Mouse (Mus musculus) cerebellum, adult 2 months (tissue): ENCODE results near the gene Gm5460. TPM values are rescaled to one million over a fixed set of nuclear protein-coding genes. Genes with fewer than 3 reads are reported as not detected.

Source experiments
- DNase-seq, 2 experiments: peaks; one replicate each; pipeline ENCODE4 v3.0.0; 2021
- H3K27ac ChIP-seq: fragments of 200-500 bp; 2 replicates; pipeline ENCODE4 v1.5.1; 2012; ENCODE audit warnings: low read length, control low read depth, inconsistent platforms; ENCODE audit not compliant: insufficient read depth
- H3K27me3 ChIP-seq: fragments of 200-500 bp; 2 replicates; pipeline ENCODE4 v1.6.1; 2012; ENCODE audit warnings: inconsistent platforms, mild to moderate bottlenecking, low read length, moderate library complexity; ENCODE audit not compliant: control insufficient read depth, insufficient read depth
- H3K4me1 ChIP-seq: fragments of 200-500 bp; 2 replicates; pipeline ENCODE4 v1.6.1; 2011; ENCODE audit warnings: low read length; ENCODE audit not compliant: control insufficient read depth, insufficient read depth
- H3K4me3 ChIP-seq: fragments of 200-500 bp; replicated peaks from 2 replicates; pipeline ENCODE3; 2011; ENCODE audit warnings: mild to moderate bottlenecking, low read depth, low read length, control low read depth; ENCODE audit not compliant: insufficient read depth
- CTCF ChIP-seq: fragments of 200-500 bp; IDR thresholded peaks from 2 replicates; pipeline ENCODE4 v1.5.1; 2011; ENCODE audit warnings: low read depth, mild to moderate bottlenecking, control low read depth, low read length, moderate library complexity, borderline replicate concordance; ENCODE audit not compliant: insufficient read depth
- POLR2A ChIP-seq: fragments of 200-500 bp; IDR thresholded peaks from 2 replicates; pipeline ENCODE4 v1.6.1; 2011; ENCODE audit warnings: low read length, control low read depth, borderline replicate concordance; ENCODE audit not compliant: insufficient read depth
- WGBS: fragments of 180-500 bp; shearing (Covaris S2); methylation state at CpG from one replicate; pipeline ENCODE4 v1.1.7; 2018; 5-methylcytosine and 5-hydroxymethylcytosine counted together
- polyA plus RNA-seq: library from polyadenylated mRNA; depleted of rRNA; stranded (reverse); fragments of >200 nt; gene quantifications from 2 replicates; pipeline ENCODE4 v1.2.3, GENCODE M21; 2012; rRNA removed

Gene Gm5460
- polyA plus RNA-seq, result not detected in 2 replicates

DNA sequence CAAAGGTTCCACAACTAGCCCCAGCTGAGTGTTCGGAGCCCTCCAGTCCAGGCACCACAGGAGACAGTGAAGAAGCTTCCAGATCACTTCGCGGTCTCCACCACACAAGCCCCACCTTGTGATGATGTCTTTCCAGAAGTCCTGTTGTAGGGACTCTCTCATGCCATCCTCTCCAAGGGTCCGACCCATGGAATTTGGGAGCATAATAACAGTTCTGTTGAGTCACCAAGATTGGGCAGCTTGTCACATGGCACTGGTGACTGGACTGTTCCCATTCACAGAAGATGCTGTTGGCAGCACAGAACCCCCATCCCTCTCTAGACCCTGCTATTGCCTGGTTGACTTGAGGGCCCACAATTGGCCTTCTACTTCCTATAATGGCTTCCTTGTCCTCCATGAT is at the start of gene Gm5460:
TSS of gene Gm5460 (plus strand) at position 378 of the 400 bp plus-strand sequence.
- no peaks in the 10 kb centered on the region for H3K4me1 ChIP-seq
- no peak for TF ChIP-seq CTCF
- TF ChIP-seq POLR2A, result no peak
- no peaks in the 10 kb centered on the region for H3K27me3 ChIP-seq
- DNase-seq, result no peak
- WGBS, result 96% methylated on average over 4 of the region's 4 CpGs
- H3K27ac ChIP-seq, result no peak within 1 kb of the TSS
- no peak within 1 kb of the TSS for H3K4me3 ChIP-seq

DNA sequence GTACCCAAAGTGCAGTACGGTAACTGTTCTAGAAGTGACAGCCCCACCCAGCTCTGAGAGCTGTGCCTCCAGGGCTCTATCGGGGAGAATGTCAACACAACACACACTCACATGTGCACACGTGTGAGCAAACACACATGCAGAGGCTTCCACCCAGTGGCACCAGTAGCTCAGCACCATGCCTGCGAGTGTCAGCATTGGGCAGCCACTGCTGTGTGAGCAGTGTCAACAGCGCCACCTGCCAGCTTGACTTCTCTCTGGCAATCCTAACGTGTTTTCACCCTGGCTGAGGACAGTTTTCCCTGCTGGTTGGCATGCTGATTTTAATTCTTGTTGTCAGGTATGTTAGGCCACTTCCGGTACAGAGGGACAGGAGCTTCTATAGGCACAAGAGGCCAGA is 43.9 kb upstream of the Gm5460 start:
- no peak overlapping the region for H3K4me3 ChIP-seq
- WGBS, result 39% methylated on average over 7 of the region's 7 CpGs
- H3K4me1 ChIP-seq, result peaks cover 6% of the 10 kb centered on the region; the same call in 1 of the 2 replicates
- H3K27ac ChIP-seq, result no peak overlapping the region
- DNase-seq, result peak in 1 of 2 experiments; percentile 38
- peak; percentile 42; the same call in 1 of the 2 replicates for TF ChIP-seq CTCF
- TF ChIP-seq POLR2A, result no peak
- H3K27me3 ChIP-seq, result no peaks in the 10 kb centered on the region

DNA sequence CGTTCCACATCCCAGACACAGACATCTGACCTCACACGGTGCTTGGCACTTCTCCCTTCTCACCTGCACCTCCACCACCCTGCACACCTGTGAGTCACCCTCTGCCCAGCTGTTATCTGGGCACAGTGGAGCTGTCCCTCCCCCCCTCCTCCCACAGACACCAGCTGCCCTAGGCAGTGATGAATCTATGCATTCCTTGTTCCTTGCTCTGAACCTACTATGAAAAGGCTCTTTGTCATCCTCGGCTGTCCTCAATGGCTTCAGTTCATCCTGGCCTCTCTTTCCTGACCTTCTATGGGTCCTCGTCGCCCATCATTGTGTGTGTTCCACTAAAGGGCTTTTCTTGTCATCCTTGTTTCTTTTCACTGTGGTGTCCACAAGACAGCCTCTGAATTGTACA is 41.8 kb upstream of the Gm5460 start:
- no peak overlapping the region for H3K4me3 ChIP-seq
- TF ChIP-seq POLR2A (no peak), CTCF (no peak)
- WGBS, result 62% methylated on average over 5 of the region's 5 CpGs
- no peak for DNase-seq
- peaks cover 4% of the 10 kb centered on the region; the same call in 1 of the 2 replicates for H3K4me1 ChIP-seq
- no peaks in the 10 kb centered on the region for H3K27me3 ChIP-seq
- H3K27ac ChIP-seq, result no peak overlapping the region

DNA sequence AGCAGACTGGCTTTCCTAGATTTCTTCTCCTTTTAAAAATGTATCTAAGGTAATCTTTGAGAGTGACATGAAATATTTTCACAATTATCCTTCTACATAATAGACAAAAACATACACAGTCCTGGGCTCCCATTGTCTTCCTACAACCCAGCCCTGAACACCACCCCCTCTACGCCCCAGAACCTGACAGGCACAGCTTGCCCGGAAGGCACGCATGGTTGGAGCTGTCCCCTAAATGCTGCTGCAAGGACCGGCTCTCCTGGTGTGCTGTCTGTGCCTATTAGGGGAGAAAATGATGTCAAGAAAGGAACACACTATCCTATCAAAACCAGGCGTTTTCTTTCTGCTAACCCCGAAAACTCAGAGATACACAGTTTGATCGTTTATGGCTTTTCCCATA is 38.8 kb upstream of the Gm5460 start:
- H3K4me3 ChIP-seq, result no peak overlapping the region
- WGBS, result 33% methylated on average over 7 of the region's 7 CpGs
- H3K4me1 ChIP-seq, result no peaks in the 10 kb centered on the region
- no peak overlapping the region for H3K27ac ChIP-seq
- TF ChIP-seq CTCF, result no peak
- no peak for TF ChIP-seq POLR2A
- no peaks in the 10 kb centered on the region for H3K27me3 ChIP-seq
- DNase-seq, result peak in 1 of 2 experiments; percentile 28

DNA sequence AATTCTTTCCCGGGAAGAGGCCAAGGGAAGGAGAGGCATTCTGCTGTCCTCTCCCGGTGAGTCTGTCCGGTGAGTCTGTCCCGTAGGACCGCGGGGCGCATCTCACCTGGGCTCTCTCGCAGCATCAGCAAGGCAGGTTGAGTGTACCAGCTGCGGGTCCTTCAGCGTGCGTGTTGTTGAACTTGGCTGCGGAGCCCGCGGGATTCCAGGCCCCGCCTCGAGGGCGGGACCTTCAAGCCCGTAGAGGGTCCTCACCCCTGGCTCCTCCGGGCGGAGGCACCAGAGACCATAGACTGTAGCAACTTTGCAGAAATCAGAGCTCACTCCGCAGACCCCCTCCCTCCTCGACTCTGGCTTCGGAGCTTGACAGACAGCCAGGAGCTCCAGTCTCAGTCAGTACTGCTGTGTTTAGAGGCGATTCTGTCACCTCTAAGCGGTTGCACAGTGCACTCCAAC is 37.9 kb upstream of the Gm5460 start, which contains the start of gene Zfp488:
TSS of gene Zfp488 (minus strand) at position 161 of the 456 bp plus-strand sequence.
- H3K4me3 ChIP-seq, result peak within 1 kb of the TSS; percentile 56
- no peaks in the 10 kb centered on the region for H3K27me3 ChIP-seq
- 2% methylated on average over 25 of the region's 25 CpGs for WGBS
- TF ChIP-seq POLR2A, result no peak
- no peak for TF ChIP-seq CTCF
- H3K4me1 ChIP-seq, result no peaks in the 10 kb centered on the region
- H3K27ac ChIP-seq, result no peak within 1 kb of the TSS
- peak; percentile 34 for DNase-seq

DNA sequence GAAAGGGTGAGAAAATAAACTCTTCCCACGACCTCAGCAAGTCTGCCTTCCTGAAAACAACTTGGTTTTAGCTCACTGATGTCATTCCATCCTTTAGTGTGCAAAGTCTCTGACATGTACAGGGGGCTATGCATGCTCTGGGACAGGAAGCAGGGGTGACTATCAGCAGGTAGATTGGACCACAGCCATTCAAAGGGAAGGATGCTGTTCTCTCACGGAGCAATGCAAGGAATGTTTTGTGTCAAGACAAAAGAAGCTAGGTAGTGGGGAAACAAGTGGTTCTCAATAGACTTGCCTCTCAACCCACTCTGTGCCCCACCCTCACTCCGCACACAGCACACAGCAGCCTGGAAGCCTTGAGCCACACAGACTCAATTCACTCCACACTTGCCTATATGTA is 27.4 kb upstream of the Gm5460 start:
- Histone ChIP-seq H3K4me1 (peaks cover 11% of the 10 kb centered on the region), H3K4me3 (no peak overlapping the region), H3K27me3 (no peaks in the 10 kb centered on the region), H3K27ac (no peak overlapping the region)
- DNase-seq, result no peak
- 70% methylated on average over 3 of the region's 3 CpGs for WGBS
- TF ChIP-seq POLR2A (no peak), CTCF (no peak)

DNA sequence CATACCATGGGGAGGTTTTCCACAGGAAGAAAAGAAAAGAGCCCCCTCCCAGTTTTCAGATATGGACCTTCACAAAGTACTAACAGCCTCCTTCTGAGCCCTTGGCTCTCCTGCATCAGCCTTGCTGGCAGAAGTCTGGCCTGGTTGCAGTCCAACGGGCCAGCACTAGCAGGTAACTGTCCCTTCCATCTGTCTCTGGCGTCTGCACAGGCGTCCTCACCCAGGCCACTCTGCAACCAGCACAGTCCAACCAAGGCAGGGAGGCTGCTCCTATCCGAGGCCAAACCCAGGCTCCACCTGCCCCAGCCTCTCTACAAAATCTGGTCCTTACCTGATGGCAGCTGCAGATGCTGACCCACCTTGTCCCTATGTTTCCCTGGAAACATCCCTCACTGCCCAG is 24.6 kb upstream of the Gm5460 start:
- peak; percentile 81 to 89 for DNase-seq
- H3K4me3 ChIP-seq, result no peak overlapping the region
- 16% methylated on average over 4 of the region's 4 CpGs for WGBS
- peaks cover 11% of the 10 kb centered on the region for H3K4me1 ChIP-seq
- no peaks in the 10 kb centered on the region for H3K27me3 ChIP-seq
- TF ChIP-seq CTCF (no peak), POLR2A (no peak)
- H3K27ac ChIP-seq, result no peak overlapping the region

DNA sequence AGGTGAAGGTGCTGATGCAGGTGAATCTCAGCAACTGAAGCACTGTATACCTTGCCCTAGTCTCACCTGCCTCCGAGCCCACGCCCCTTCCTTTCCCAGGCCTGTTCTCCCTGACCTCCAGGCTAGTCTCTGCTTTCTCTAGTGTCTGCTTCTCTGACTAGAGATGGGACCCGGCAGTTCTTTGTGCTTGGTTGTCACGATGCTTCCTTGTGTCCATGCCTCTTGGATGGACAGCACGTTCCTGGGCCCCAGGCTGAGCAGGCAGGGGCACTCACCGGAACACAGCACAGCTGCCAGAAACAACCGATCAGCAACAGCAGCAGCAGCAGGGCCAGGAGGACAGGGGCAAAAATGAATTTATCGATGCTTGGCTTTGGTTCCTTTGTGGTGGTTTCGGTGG is 23.5 kb upstream of the Gm5460 start:
- Histone ChIP-seq H3K27ac (no peak overlapping the region), H3K4me1 (peaks cover 11% of the 10 kb centered on the region), H3K27me3 (no peaks in the 10 kb centered on the region), H3K4me3 (no peak overlapping the region)
- WGBS, result 97% methylated on average over 9 of the region's 9 CpGs
- no peak for DNase-seq
- TF ChIP-seq CTCF, result no peak
- no peak for TF ChIP-seq POLR2A
